Mouse (Mus musculus): ENCODE results near the gene Dtx3l. TPM values are rescaled to one million over a fixed set of nuclear protein-coding genes. Genes with fewer than 3 reads are reported as not detected.
"Not testable (repeated sequence)": the region's sequence is repeated elsewhere in the genome, so short reads cannot be mapped to it uniquely, and the experiment has no call there.

Dtx3l gene
- polyA plus RNA-seq, 1 experiment from 2014 or later, result 1.5 TPM

DNA sequence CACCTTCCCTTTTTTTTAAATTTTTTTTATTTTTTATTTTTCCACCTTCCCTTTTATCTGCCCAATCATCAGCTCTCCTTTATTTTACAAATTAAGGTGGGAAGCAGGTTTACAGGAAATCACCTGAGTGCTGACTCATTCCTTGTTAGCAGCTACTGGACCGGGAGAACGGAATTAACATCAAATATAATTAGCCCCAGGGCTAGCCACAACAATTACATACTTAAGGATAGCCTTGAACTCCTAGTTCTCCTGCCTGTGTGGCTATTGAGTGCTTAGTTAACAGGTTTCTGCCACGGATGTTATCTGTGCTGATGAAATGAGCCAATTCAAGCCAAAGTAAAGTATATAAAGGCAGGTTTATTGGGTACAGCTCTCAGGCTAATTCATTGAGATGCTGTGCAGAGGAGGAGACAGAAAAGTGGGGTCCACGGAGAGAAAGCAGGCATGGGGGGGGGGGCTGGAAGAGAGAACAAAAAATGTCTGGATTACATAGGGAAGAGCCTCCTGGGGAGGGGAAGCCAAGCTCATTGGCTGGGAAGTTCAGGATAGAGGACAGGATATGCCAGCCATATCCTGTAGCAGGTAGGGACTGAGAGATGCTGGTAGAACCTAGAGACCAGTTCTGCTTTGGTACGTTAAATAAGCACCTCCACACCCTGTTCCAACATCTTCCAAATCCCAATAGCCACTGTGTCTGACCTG is 27.6 kb upstream of the Dtx3l start:
- Histone ChIP-seq H3K36me3 (no peaks in the 10 kb centered on the region), H3K4me1 (replicated peaks) (no peaks in the 10 kb centered on the region), H3K27me3 (no peaks in the 10 kb centered on the region), H3K9me3 (no peaks in the 10 kb centered on the region), H3K4me2 (no peak overlapping the region), H3K9ac (no peak overlapping the region), H3K4me3 (no peak overlapping the region), H3K27ac (no peak overlapping the region)
- WGBS, result 68% methylated on average over 5 of the region's 5 CpGs
- no peak for ATAC-seq (ENCODE audit: low FRiP score)

DNA sequence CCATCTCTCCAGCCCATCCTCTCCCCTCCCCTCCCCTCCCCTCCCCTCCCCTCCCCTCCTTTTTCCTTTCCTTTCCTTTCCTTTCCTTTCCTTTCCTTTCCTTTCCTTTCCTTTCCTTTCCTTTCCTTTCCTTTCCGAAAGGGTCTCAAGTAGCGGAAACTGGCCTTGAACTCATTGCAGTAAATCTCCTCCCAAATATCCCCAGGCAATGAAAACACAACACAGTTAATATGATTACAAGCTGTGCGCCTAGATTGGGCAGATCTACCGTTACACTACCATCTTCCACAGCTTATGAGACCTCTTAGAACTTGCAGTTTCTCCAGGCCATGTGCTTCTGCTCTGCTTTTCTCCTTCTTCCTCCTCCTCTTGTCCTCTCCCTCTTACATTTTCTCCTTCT is 27.0 kb upstream of the Dtx3l start:
- not testable (repeated sequence) for H3K27ac ChIP-seq; ATAC-seq (ENCODE audit: low FRiP score); H3K4me3 ChIP-seq; H3K4me1 ChIP-seq (replicated peaks); H3K9me3 ChIP-seq; H3K9ac ChIP-seq; H3K4me2 ChIP-seq; H3K27me3 ChIP-seq; H3K36me3 ChIP-seq
- WGBS, result 70% methylated on average over 3 of the region's 4 CpGs

DNA sequence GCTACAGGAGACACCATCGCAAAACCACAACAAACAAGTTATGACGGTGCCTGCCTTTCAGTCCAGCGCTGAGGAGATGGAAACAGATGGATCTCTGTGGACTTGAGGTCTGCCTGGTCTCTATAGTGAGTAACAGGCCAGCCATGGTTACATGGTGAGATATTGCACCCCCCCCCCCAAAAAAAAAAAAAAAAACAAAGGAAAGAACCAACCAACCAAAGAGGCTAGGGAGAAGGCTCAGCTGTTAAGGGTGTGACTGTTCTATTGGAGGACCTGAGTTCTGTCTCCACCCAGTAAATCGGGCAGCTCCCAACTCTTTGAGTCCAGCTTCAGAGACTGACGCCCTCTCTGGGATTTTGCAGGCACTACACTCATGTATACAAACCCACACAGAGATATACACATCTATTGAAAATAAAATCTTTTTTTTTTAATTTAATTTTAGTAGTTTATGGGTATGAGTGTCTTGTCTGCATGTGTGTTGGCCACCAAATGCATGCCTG is 13.7 kb upstream of the Dtx3l start:
- no peak overlapping the region for H3K4me3 ChIP-seq
- ATAC-seq (ENCODE audit: low FRiP score), result no peak
- 89% methylated on average over 5 of the region's 5 CpGs for WGBS

DNA sequence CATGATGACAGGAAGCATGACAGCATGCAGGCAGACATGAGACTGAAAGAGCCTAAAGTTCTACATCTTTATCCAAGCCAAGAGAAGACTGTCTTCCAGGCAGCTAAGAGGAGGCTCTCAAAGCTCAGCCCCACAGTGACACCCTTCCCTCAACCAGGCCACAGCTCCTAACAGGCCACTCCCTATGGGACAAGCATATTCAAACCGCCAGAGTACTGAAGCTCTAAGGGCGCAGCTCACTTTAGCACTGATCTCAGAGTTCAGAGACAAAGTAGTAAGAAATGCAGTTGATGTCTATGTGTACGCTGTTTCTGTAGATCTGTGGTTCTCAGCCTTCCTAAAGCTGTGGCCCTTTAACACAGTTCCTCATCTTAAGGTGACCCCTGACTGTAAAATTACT is 12.3 kb upstream of the Dtx3l start:
- WGBS, result 92% methylated on average over 3 of the region's 3 CpGs
- Histone ChIP-seq H3K4me3 (no peak overlapping the region), H3K36me3 (no peaks in the 10 kb centered on the region), H3K27ac (no peak overlapping the region), H3K4me1 (replicated peaks) (no peaks in the 10 kb centered on the region), H3K9ac (no peak overlapping the region), H3K4me2 (no peak overlapping the region), H3K9me3 (no peaks in the 10 kb centered on the region), H3K27me3 (no peaks in the 10 kb centered on the region)
- ATAC-seq (ENCODE audit: low FRiP score), result no peak

More for the DNA sequence above, 13.7 kb upstream of the Dtx3l start:
- Histone ChIP-seq H3K27ac (no peak overlapping the region), H3K4me2 (no peak overlapping the region), H3K36me3 (no peaks in the 10 kb centered on the region), H3K4me1 (replicated peaks) (no peaks in the 10 kb centered on the region), H3K9me3 (no peaks in the 10 kb centered on the region), H3K27me3 (no peaks in the 10 kb centered on the region), H3K9ac (no peak overlapping the region)

DNA sequence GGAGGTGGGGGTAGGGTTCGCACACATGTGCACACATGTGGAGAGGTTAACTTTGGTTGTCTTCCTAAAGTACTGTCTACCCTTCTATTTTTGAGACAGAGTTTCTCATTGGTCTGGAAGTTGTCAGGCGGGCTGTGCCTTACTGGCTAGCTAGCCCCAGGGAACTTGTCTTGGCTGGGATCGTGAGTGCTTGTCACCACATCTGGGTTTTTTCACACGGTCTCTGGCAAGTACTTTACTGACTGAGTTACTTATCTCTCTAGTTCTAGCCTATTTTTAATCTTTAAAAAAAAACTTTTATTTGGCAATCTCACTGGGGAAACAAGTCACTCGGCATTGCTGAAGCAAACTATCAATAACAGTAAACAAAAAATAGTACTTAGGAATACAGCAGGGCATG is 10.3 kb upstream of the Dtx3l start:
- Histone ChIP-seq H3K4me2 (no peak overlapping the region), H3K36me3 (no peaks in the 10 kb centered on the region), H3K27me3 (no peaks in the 10 kb centered on the region), H3K27ac (no peak overlapping the region), H3K9ac (no peak overlapping the region), H3K9me3 (no peaks in the 10 kb centered on the region), H3K4me1 (replicated peaks) (no peaks in the 10 kb centered on the region), H3K4me3 (no peak overlapping the region)
- no peak for ATAC-seq (ENCODE audit: low FRiP score)
- WGBS, result 88% methylated on average over 5 of the region's 5 CpGs

DNA sequence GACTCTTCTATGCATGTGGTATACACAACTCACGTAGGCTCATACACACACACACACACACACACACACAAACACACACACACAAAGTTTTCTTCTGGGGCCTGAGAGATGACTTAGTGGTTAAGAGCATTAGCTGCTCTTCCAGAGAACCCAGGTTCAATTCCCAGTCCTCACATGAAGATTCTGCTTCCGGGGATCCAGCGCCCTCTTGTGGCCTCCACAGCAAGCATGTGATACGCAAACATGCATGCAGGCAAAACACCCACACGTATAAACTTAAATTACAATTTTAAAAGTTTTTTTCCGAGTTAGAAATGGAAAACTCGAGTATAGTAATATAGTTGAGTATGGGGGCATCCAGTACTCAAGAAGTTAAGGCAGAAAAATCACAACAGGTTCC is 2.4 kb upstream of the Dtx3l start:
- Histone ChIP-seq H3K27me3 (peaks cover 28% of the 10 kb centered on the region), H3K27ac (no peak overlapping the region), H3K4me2 (no peak overlapping the region), H3K9ac (no peak overlapping the region), H3K4me1 (replicated peaks) (peaks cover 14% of the 10 kb centered on the region), H3K4me3 (no peak overlapping the region), H3K9me3 (no peaks in the 10 kb centered on the region), H3K36me3 (no peaks in the 10 kb centered on the region)
- 86% methylated on average over 7 of the region's 7 CpGs for WGBS
- ATAC-seq (ENCODE audit: low FRiP score), result no peak

DNA sequence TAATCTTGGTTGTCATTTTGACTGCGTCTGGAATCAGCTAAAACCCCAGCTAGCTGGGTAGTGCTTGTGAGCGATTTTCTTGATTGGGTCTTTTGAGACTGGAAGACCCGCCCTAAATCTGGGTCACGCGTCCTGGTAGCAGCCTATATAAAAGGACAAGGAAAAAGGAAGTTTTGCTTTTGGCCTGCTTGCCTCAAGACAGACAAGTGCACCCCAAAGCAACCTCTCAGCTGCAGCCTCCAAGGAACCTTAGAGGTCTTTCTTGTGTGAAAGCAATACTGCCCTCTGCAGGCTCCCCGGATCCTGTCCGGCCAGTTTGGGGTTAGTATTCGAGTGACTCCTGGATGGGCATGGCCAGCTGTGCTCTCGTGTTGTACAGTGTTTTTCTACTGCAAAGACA is 739 bp upstream of the Dtx3l start:
- no peak for ATAC-seq (ENCODE audit: low FRiP score)
- no peaks in the 10 kb centered on the region for H3K36me3 ChIP-seq
- no peak overlapping the region for H3K27ac ChIP-seq
- H3K27me3 ChIP-seq, result peaks cover 31% of the 10 kb centered on the region
- H3K4me1 ChIP-seq (replicated peaks), result peaks cover 14% of the 10 kb centered on the region
- peak overlapping the region; percentile 52 for H3K4me3 ChIP-seq
- no peaks in the 10 kb centered on the region for H3K9me3 ChIP-seq
- no peak overlapping the region for H3K9ac ChIP-seq
- 16% methylated on average over 9 of the region's 9 CpGs for WGBS
- peak overlapping the region; percentile 87 for H3K4me2 ChIP-seq

DNA sequence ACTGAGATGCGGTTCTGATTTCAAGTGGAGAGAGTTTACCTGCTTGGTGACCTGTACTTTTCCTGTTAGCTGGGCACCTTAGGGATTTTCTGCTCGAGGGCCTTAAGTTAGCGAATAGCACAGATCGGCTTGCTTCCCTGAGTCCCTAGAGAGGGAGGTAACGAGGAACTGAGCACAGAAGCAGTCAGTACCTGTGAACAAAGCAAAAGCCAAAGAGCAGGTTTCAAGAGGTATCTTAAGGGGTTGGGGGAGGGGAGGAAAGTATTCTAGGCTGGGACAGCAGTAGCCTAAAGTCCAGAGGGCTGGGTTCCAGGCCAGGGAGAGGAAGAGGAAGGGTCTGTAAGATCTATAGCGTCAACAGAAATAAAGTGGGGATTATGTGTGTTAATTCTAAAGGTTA is 310 bp upstream of the Dtx3l start:
- 7% methylated on average over 6 of the region's 6 CpGs for WGBS
- no peak overlapping the region for H3K9ac ChIP-seq
- peak overlapping the region; percentile 87 for H3K4me2 ChIP-seq
- H3K27ac ChIP-seq, result no peak overlapping the region
- peak overlapping the region; percentile 52 for H3K4me3 ChIP-seq
- no peaks in the 10 kb centered on the region for H3K36me3 ChIP-seq
- peaks cover 31% of the 10 kb centered on the region for H3K27me3 ChIP-seq
- H3K4me1 ChIP-seq (replicated peaks), result peaks cover 14% of the 10 kb centered on the region
- H3K9me3 ChIP-seq, result no peaks in the 10 kb centered on the region
- ATAC-seq (ENCODE audit: low FRiP score), result no peak

DNA sequence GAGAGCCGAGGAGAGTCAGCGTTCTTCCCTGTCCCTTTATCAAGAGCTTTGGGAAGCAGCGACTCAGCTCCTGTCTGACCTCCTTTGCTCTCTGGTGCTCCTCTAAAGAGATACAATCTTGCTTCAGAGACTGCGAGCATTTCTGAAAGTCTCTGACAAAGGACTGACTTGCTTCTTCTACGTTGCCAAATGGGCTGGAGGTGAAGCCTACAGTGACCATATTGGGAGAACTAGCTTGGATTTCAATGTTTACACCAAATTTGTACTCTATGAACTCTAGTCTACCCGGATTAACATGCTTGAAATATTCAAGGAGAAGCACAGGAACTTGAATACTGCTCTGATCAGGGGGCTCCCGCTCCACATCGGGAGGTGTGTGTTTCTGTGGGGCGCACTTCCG is 5.8 kb downstream of the Dtx3l start:
- no peak for ATAC-seq (ENCODE audit: low FRiP score)
- WGBS, result 88% methylated on average over 10 of the region's 10 CpGs

DNA sequence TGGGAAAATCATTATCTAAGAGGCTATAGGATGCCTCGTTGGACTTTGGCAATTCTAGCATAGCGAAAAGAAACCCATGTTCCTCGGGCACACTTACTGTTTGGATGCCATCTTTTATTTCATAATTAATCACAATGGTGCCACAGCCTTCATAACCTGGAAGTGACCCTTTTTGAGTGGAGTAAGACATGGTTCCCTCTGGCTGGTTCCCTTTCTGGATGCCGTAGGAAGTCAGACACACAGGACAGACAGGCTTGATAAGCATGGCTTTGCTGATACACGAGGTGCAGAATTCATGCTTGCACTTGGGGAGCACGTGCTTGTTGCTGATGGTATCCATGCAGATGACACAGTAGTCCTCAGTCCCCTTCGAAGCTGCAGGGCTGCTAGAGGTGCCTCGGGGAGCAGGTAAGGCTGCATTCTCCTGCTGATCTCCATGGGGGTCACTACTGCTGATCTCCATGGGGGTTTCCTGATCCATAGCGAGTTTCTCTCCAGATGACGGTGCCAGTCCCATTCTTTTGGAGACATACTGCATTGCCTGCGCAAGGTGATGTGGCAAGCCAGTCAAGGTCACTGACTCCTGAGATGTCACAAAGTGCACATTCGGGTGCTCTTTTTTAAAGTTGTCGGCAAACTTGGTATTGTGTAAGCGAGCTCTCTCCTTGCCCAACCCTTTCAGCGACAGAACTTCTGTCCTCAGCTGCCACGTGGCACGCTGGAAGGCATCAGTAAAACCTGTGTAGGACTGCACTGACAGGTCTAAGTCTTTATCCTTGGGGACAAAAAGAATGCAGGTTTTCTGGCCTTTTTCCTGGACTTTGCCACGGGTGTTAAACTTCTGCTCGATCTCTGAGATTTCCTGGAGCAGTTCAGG is 6.5 kb downstream of the Dtx3l start:
- ATAC-seq (ENCODE audit: low FRiP score), result no peak
- Histone ChIP-seq H3K4me1 (replicated peaks) (no peaks in the 10 kb centered on the region), H3K9me3 (no peaks in the 10 kb centered on the region), H3K4me3 (no peak overlapping the region), H3K27ac (no peak overlapping the region), H3K36me3 (no peaks in the 10 kb centered on the region), H3K9ac (no peak overlapping the region), H3K4me2 (no peak overlapping the region), H3K27me3 (peaks cover 6% of the 10 kb centered on the region; the same call in 1 of the 2 replicates)
- 91% methylated on average over 19 of the region's 19 CpGs for whole genome bisulfite sequencing

More for the DNA sequence above, 5.8 kb downstream of the Dtx3l start:
- Histone ChIP-seq H3K4me3 (no peak overlapping the region), H3K9me3 (no peaks in the 10 kb centered on the region), H3K36me3 (no peaks in the 10 kb centered on the region), H3K9ac (no peak overlapping the region), H3K27me3 (peaks cover 11% of the 10 kb centered on the region; the same call in 1 of the 2 replicates), H3K4me2 (no peak overlapping the region), H3K4me1 (replicated peaks) (no peaks in the 10 kb centered on the region), H3K27ac (no peak overlapping the region)

DNA sequence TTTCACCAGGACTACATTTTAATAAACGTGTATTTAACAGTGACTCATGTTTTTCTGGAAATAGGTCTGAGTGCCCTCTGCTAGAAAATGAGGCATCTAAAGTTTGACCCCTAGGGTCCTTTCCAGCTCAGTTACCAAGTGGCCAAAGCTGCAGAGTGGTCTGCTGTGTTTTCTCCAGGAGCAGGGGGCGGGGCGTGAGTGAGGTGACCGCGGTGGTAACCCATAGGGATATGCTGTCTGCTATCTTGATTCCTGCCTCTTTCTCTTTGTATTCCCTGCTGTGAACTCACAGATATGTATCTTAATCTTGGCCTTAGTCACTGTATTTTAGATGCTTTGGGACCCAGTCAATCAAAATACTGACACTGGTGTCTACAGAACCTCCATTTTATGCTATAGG is 14.6 kb downstream of the Dtx3l start:
- Histone ChIP-seq H3K9me3 (no peaks in the 10 kb centered on the region), H3K4me3 (no peak overlapping the region), H3K4me1 (replicated peaks) (no peaks in the 10 kb centered on the region), H3K27ac (no peak overlapping the region), H3K27me3 (no peaks in the 10 kb centered on the region), H3K36me3 (no peaks in the 10 kb centered on the region), H3K9ac (no peak overlapping the region), H3K4me2 (no peak overlapping the region)
- 93% methylated on average over 5 of the region's 5 CpGs for WGBS
- no peak for ATAC-seq (ENCODE audit: low FRiP score)

DNA sequence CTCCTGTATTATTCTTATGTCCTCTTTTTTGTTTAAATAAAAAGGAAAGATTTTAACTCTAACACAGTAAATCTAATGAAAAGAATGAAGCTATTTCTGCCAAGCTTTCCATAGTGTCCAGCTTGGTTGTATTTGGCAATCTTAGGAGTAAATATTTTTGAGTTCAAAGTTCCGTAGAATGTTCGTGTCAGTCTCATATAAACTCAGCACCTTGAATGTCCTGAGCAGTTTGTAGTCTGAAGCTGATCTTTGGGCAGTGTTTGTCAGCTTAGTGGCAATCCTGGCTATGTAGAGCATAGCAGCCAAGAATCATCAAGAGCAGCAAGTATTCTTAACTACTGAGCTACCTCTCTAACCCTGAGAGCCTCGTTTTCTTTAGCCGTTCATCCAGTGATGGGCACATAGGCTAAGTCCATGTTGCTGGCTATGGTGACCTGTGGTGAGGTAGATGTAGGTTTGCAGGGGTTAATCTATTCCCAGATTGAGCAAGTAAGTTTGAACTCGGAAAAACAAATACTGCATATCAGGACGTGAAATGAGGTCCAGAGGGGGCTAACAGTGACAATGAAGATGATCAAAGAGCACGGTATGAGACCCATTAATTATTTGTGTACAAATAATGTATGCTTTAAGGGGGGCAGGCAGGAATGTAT is 15.3 kb downstream of the Dtx3l start:
- no peaks in the 10 kb centered on the region for H3K27me3 ChIP-seq
- no peaks in the 10 kb centered on the region for H3K36me3 ChIP-seq
- no peak overlapping the region for H3K27ac ChIP-seq
- no peak overlapping the region for H3K9ac ChIP-seq
- no peaks in the 10 kb centered on the region for H3K4me1 ChIP-seq (replicated peaks)
- WGBS, result 79% methylated on average over 7 of the region's 7 CpGs
- H3K4me3 ChIP-seq, result no peak overlapping the region
- no peak overlapping the region for H3K4me2 ChIP-seq
- H3K9me3 ChIP-seq, result no peaks in the 10 kb centered on the region
- no peak for ATAC-seq (ENCODE audit: low FRiP score)

Measured in hindbrain, embryonic 13.5 days (tissue).